Mouse (Mus musculus): Measurements from ENCODE around the gene Arhgef11. TPM values are rescaled to one million over a fixed set of nuclear protein-coding genes. Genes with fewer than 3 reads are reported as not detected.

Arhgef11 gene
- polyA plus RNA-seq, 1 experiment from 2014 or later: 6.3 TPM

DNA sequence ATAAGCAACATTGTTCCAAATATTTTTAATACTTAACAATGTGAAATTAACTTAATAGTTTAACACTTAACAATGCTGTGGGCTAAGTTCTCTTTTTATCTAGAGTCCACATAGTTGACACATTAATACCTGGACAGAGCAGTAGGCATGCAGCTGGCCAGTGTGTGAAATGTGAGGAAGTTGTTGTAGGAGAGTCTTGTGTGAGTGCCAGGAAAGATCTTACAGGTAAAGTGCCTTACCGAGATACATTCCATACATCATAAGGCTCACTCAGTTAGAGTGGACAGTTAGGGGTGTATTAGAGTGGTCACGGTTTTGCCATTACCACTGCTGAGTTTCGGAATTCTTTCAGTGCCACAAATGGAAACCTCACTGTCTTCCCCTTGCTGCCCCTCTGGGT is 31.7 kb downstream of the Arhgef11 start:
- Histone ChIP-seq H3K4me3 (ENCODE audit: low read depth, low read length) (no peak overlapping the region), H3K9ac (ENCODE audit: low read depth, low read length) (no peak overlapping the region), H3K9me3 (ENCODE audit: control insufficient read depth, low read length) (no peaks in the 10 kb centered on the region), H3K27ac (ENCODE audit: low read depth, low read length) (no peak overlapping the region), H3K36me3 (ENCODE audit: control insufficient read depth, insufficient read depth, low read length) (no peaks in the 10 kb centered on the region), H3K4me1 (replicated peaks; ENCODE audit: control insufficient read depth, insufficient read depth, low read length) (no peaks in the 10 kb centered on the region), H3K27me3 (replicated peaks; ENCODE audit: control insufficient read depth, insufficient read depth, low read length) (no peaks in the 10 kb centered on the region), H3K4me2 (no peak overlapping the region)
- WGBS: 93% methylated on average over 3 of the region's 3 CpGs
- DNase-seq (ENCODE audit: low spot score) (no peak), ATAC-seq (replicated peaks; ENCODE audit: low FRiP score) (no peak)

DNA sequence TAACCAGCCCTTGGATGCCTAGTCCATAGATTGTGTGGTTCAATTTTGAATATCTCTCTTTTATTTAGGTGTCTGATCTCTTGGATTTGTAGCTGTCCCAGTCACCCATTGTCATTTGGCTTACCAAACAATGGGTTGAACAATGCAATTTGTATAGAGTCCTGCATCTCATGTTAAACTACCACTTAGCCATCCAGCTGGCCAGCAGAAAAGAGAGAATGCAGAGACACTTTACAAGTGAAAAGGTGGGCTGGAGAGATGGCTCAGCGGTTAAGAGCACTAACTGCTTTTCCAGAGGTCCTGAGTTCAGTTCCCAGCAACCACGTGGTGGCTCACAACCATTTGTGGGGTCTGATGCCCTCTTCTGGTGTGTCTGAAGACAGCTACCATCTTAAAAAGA is 41.0 kb downstream of the Arhgef11 start:
- no peak overlapping the region for H3K4me3 ChIP-seq (ENCODE audit: low read depth, low read length)
- H3K9me3 ChIP-seq (ENCODE audit: control insufficient read depth, low read length): no peaks in the 10 kb centered on the region
- H3K27me3 ChIP-seq (replicated peaks; ENCODE audit: control insufficient read depth, insufficient read depth, low read length): no peaks in the 10 kb centered on the region
- no peaks in the 10 kb centered on the region for H3K36me3 ChIP-seq (ENCODE audit: control insufficient read depth, insufficient read depth, low read length)
- DNase-seq (ENCODE audit: low spot score) (no peak), ATAC-seq (replicated peaks; ENCODE audit: low FRiP score) (no peak)
- WGBS: 66% methylated on average over 2 of the region's 2 CpGs
- 0 out of 2 replicates have a peak, but pooled peaks cover 2% of the 10 kb centered on the region for H3K4me1 ChIP-seq (replicated peaks; ENCODE audit: control insufficient read depth, insufficient read depth, low read length)
- no peak overlapping the region for H3K9ac ChIP-seq (ENCODE audit: low read depth, low read length)
- no peak overlapping the region for H3K4me2 ChIP-seq
- H3K27ac ChIP-seq (ENCODE audit: low read depth, low read length): no peak overlapping the region

DNA sequence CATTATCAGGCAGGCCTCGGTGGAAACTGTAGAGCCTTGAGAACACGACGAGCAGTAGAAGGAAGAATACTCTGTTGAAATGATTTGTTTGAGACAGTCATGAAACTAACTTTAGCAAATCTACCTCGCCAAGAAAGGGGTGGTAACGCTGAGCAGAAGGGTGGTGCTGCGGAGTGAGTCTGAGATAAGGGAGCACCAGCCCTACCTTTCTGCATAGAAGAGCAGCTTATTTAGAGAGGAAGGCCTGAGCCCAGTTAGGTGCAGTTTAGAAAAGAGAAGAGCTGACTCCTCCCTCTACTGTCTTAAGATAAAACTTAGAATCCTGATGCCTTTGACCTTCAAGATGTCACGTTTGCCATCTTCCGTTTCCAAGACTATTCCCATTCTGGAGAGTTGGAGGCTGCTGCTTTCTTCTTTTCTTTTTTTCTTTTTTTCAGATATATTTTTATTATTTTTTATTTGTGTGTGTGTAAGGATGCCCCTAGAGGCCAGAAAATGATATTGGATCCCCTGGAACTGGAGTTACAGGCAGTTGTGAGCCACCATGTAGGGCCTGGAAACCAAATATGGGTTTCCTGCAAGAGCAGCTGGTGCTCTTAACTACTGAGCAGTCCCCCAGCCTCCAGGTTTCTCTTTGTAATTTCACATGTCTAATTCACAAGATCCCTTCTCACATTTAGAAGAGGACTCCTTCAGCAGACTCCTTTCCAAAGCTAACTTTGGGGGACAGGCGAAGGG is 42.5 kb downstream of the Arhgef11 start:
- no peak for DNase-seq (ENCODE audit: low spot score)
- H3K4me3 ChIP-seq (ENCODE audit: low read depth, low read length): no peak overlapping the region
- no peak overlapping the region for H3K27ac ChIP-seq (ENCODE audit: low read depth, low read length)
- no peaks in the 10 kb centered on the region for H3K9me3 ChIP-seq (ENCODE audit: control insufficient read depth, low read length)
- no peaks in the 10 kb centered on the region for H3K27me3 ChIP-seq (replicated peaks; ENCODE audit: control insufficient read depth, insufficient read depth, low read length)
- H3K9ac ChIP-seq (ENCODE audit: low read depth, low read length): no peak overlapping the region
- H3K4me2 ChIP-seq: no peak overlapping the region
- 81% methylated on average over 9 of the region's 9 CpGs for WGBS
- ATAC-seq (replicated peaks; ENCODE audit: low FRiP score): no peak
- no peaks in the 10 kb centered on the region for H3K36me3 ChIP-seq (ENCODE audit: control insufficient read depth, insufficient read depth, low read length)
- H3K4me1 ChIP-seq (replicated peaks; ENCODE audit: control insufficient read depth, insufficient read depth, low read length): 0 out of 2 replicates have a peak, but pooled peaks cover 2% of the 10 kb centered on the region

DNA sequence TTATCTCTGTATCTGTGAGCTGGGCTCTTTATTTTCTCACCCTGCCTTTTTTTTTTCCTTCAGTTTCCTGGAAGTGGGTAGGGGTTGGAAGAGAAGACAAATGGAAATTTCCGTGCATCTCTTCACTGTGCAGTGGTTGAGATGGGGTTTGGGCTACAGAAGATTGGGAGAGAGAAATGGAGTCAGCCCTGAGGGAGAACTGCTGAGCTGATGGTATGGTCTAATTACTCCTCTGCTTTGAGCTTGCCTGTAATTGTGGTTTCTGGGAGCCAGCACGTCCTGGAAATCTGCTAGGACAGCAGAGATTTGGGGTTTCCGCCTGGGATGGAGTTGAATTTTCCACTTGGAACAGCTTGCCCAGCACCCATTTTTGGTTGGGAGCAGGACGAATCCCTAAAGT is 43.1 kb downstream of the Arhgef11 start:
- ATAC-seq (replicated peaks; ENCODE audit: low FRiP score) (no peak), DNase-seq (ENCODE audit: low spot score) (no peak)
- Histone ChIP-seq H3K27me3 (replicated peaks; ENCODE audit: control insufficient read depth, insufficient read depth, low read length) (no peaks in the 10 kb centered on the region), H3K9ac (ENCODE audit: low read depth, low read length) (no peak overlapping the region), H3K4me1 (replicated peaks; ENCODE audit: control insufficient read depth, insufficient read depth, low read length) (0 out of 2 replicates have a peak, but pooled peaks cover 2% of the 10 kb centered on the region), H3K9me3 (ENCODE audit: control insufficient read depth, low read length) (no peaks in the 10 kb centered on the region), H3K27ac (ENCODE audit: low read depth, low read length) (no peak overlapping the region), H3K36me3 (ENCODE audit: control insufficient read depth, insufficient read depth, low read length) (no peaks in the 10 kb centered on the region), H3K4me2 (no peak overlapping the region), H3K4me3 (ENCODE audit: low read depth, low read length) (no peak overlapping the region)
- WGBS: 70% methylated on average over 4 of the region's 4 CpGs

DNA sequence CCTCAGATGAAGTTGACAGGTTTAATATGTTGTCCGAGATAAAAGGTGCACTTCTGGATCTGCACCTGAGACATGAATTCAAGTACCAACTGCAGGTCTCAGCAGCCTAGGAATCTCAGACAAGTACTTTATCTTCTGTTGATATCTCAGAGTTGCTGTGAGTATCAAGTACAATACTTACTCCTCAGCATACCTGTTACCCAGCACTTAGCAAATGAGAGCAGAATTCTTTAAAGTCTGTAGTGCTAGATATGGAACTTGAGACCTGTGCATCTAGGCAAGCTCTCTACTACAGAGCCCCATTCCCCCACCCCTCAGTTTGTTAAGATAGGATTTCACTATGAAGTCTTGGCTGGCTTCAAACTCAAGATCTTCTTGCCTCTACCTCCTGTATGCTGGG is 43.9 kb downstream of the Arhgef11 start:
- WGBS: 72% methylated on average over 1 of the region's 1 CpGs
- H3K27me3 ChIP-seq (replicated peaks; ENCODE audit: control insufficient read depth, insufficient read depth, low read length): no peaks in the 10 kb centered on the region
- 0 out of 2 replicates have a peak, but pooled peaks cover 2% of the 10 kb centered on the region for H3K4me1 ChIP-seq (replicated peaks; ENCODE audit: control insufficient read depth, insufficient read depth, low read length)

DNA sequence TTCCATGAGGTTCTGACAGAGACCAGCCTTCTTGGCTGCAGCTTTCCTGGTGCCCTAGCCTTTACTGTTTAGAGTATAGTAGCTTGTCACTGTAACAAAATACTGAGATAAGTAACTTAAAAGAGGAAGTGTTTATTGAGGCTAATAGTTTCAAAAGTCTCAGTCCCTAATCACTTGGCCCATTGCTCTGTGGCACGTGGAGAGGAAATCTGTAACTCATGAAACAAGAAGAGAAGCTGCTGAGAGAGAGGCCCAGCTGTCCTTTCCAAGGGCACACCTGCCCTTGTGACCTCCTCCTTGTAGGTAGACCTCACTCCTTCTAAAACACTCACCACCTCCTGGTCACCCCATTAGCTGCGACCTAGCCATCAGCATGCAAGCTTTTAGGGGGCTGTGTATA is 101.2 kb downstream of the Arhgef11 start:
- Histone ChIP-seq H3K4me3 (ENCODE audit: low read depth, low read length) (no peak overlapping the region), H3K27ac (ENCODE audit: low read depth, low read length) (no peak overlapping the region), H3K9me3 (ENCODE audit: control insufficient read depth, low read length) (no peaks in the 10 kb centered on the region), H3K9ac (ENCODE audit: low read depth, low read length) (no peak overlapping the region), H3K36me3 (ENCODE audit: control insufficient read depth, insufficient read depth, low read length) (peaks cover 8% of the 10 kb centered on the region), H3K27me3 (replicated peaks; ENCODE audit: control insufficient read depth, insufficient read depth, low read length) (no peaks in the 10 kb centered on the region), H3K4me2 (no peak overlapping the region), H3K4me1 (replicated peaks; ENCODE audit: control insufficient read depth, insufficient read depth, low read length) (no peaks in the 10 kb centered on the region)
- DNase-seq (ENCODE audit: low spot score) (no peak), ATAC-seq (replicated peaks; ENCODE audit: low FRiP score) (no peak)
- WGBS: 68% methylated on average over 2 of the region's 2 CpGs

More for the DNA sequence above, 43.9 kb downstream of the Arhgef11 start:
- Histone ChIP-seq H3K27ac (ENCODE audit: low read depth, low read length) (no peak overlapping the region), H3K9me3 (ENCODE audit: control insufficient read depth, low read length) (no peaks in the 10 kb centered on the region), H3K4me3 (ENCODE audit: low read depth, low read length) (no peak overlapping the region), H3K36me3 (ENCODE audit: control insufficient read depth, insufficient read depth, low read length) (no peaks in the 10 kb centered on the region), H3K9ac (ENCODE audit: low read depth, low read length) (no peak overlapping the region), H3K4me2 (no peak overlapping the region)
- ATAC-seq (replicated peaks; ENCODE audit: low FRiP score): no peak
- DNase-seq (ENCODE audit: low spot score): no peak

DNA sequence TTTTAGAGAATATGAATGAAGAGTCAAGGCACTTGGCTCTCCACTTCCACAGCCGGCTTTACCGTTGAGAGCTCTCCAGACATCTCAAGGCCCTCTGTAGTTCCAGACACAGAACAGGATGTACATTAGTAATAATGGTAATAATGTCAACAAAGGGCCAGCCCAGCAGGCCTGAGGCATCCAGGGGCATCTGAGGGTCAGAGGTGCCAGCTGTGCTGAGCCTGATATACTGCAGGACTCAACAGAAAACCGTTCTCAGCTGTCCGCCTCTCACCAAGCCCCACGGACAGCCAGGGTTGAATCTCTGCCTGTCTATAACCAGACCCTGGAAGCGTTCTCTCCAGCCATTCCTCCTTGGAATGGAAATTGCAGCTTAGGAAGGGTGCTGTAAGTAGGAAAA is 107.2 kb downstream of the Arhgef11 start:
- H3K27ac ChIP-seq (ENCODE audit: low read depth, low read length): no peak overlapping the region
- H3K27me3 ChIP-seq (replicated peaks; ENCODE audit: control insufficient read depth, insufficient read depth, low read length): no peaks in the 10 kb centered on the region
- 67% methylated on average over 6 of the region's 6 CpGs for WGBS
- no peak overlapping the region for H3K4me3 ChIP-seq (ENCODE audit: low read depth, low read length)
- H3K36me3 ChIP-seq (ENCODE audit: control insufficient read depth, insufficient read depth, low read length): peaks cover 9% of the 10 kb centered on the region
- H3K9me3 ChIP-seq (ENCODE audit: control insufficient read depth, low read length): no peaks in the 10 kb centered on the region
- no peaks in the 10 kb centered on the region for H3K4me1 ChIP-seq (replicated peaks; ENCODE audit: control insufficient read depth, insufficient read depth, low read length)
- no peak overlapping the region for H3K9ac ChIP-seq (ENCODE audit: low read depth, low read length)
- ATAC-seq (replicated peaks; ENCODE audit: low FRiP score): no peak
- no peak for DNase-seq (ENCODE audit: low spot score)
- H3K4me2 ChIP-seq: no peak overlapping the region

DNA sequence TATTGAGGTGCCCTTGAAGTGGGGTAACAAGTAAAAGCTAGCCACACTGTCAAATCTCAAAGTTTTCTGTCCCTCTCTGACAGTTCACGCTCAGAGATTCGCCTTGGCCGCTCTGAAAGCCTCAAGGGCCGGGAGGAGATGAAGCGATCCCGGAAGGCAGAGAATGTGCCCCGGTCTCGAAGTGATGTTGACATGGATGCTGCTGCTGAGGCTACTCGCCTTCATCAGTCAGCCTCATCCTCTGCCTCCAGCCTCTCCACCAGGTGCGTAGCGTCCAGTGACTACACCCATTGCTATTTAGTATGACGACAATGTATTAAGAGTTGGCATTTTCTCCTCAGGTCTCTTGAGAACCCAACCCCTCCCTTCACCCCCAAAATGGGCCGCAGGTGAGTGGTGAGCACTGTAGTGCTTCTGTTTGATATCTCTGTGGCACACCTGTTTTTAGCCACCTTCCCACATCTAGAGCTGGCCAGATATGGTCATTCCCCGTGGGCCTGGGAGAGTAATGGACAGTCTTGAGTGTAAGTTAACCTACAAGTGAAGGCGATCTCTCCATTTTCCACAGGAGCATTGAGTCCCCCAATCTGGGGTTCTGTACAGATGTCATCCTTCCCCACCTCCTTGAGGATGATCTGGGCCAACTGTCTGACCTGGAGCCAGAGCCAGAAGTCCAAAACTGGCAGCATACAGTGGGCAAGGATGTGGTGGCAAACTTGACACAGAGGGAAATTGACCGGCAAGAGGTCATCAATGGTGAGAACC is 108.2 kb downstream of the Arhgef11 start:
- 93% methylated on average over 16 of the region's 16 CpGs for WGBS
- H3K27ac ChIP-seq (ENCODE audit: low read depth, low read length): no peak overlapping the region
- H3K27me3 ChIP-seq (replicated peaks; ENCODE audit: control insufficient read depth, insufficient read depth, low read length): no peaks in the 10 kb centered on the region
- DNase-seq (ENCODE audit: low spot score) (no peak), ATAC-seq (replicated peaks; ENCODE audit: low FRiP score) (no peak)
- no peak overlapping the region for H3K4me3 ChIP-seq (ENCODE audit: low read depth, low read length)
- H3K9ac ChIP-seq (ENCODE audit: low read depth, low read length): no peak overlapping the region
- no peaks in the 10 kb centered on the region for H3K4me1 ChIP-seq (replicated peaks; ENCODE audit: control insufficient read depth, insufficient read depth, low read length)
- H3K4me2 ChIP-seq: no peak overlapping the region
- H3K36me3 ChIP-seq (ENCODE audit: control insufficient read depth, insufficient read depth, low read length): peaks cover 9% of the 10 kb centered on the region
- no peaks in the 10 kb centered on the region for H3K9me3 ChIP-seq (ENCODE audit: control insufficient read depth, low read length)

DNA sequence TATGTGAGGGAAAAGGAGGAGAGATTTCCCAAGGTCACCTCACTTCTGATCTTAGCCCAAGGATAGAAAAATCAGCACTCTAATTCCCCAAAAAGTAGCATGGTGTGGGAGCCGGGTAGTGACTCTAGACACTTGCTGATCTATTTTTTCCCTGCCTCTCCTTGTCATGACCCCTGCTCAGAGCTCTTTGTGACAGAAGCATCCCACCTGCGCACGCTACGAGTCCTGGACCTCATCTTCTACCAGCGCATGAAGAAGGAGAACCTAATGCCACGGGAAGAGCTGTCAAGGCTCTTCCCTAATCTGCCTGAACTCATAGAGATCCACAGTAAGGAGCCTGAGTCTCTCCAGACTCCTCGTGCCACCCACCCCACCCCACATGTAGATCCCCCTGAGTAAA is 108.8 kb downstream of the Arhgef11 start:
- no peak overlapping the region for H3K4me2 ChIP-seq
- no peak overlapping the region for H3K4me3 ChIP-seq (ENCODE audit: low read depth, low read length)
- no peaks in the 10 kb centered on the region for H3K27me3 ChIP-seq (replicated peaks; ENCODE audit: control insufficient read depth, insufficient read depth, low read length)
- no peak overlapping the region for H3K27ac ChIP-seq (ENCODE audit: low read depth, low read length)
- peaks cover 9% of the 10 kb centered on the region for H3K36me3 ChIP-seq (ENCODE audit: control insufficient read depth, insufficient read depth, low read length)
- H3K9ac ChIP-seq (ENCODE audit: low read depth, low read length): no peak overlapping the region
- DNase-seq (ENCODE audit: low spot score) (no peak), ATAC-seq (replicated peaks; ENCODE audit: low FRiP score) (no peak)
- no peaks in the 10 kb centered on the region for H3K4me1 ChIP-seq (replicated peaks; ENCODE audit: control insufficient read depth, insufficient read depth, low read length)
- 88% methylated on average over 7 of the region's 7 CpGs for WGBS
- no peaks in the 10 kb centered on the region for H3K9me3 ChIP-seq (ENCODE audit: control insufficient read depth, low read length)

Measured in liver, embryonic 11.5 days (tissue).